Mouse (Mus musculus) thymus, postnatal 4 days (tissue): ENCODE measurements around the gene Adgrf3.
A peak's percentile ranks its signal among the peaks of the same experiment; 100 is the strongest.
"Not testable (repeated sequence)": the region's sequence is repeated elsewhere in the genome, so short reads cannot be mapped to it uniquely, and the experiment has no call there.

Source experiments
- DNase-seq: peaks from one replicate; pipeline ENCODE4 v3.0.0; 2021

Gene Adgrf3

DNA sequence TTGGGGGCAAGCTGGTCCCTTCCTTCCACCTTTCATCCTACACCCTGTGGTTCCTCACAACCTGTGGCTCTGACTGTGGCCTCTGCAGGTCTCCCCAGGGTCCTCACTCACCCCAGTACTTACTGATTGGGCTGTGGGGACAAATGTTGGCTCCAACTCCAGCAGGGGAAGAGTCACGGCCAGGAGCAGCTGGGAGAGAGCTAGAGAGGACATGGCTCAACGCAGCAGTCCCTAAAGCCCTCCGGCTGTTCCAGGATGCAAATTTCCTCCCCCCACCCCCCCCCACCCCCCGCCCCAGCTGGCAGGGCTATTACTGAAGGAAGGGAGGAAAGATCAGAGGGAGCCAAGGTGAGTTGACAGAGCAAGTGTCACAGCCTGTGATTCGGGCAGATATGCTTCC lies at the start of gene Adgrf3:
Gene Adgrf3 (minus strand): TSS at position 230 of the 400 bp plus-strand sequence.
- DNase-seq: no peak

DNA sequence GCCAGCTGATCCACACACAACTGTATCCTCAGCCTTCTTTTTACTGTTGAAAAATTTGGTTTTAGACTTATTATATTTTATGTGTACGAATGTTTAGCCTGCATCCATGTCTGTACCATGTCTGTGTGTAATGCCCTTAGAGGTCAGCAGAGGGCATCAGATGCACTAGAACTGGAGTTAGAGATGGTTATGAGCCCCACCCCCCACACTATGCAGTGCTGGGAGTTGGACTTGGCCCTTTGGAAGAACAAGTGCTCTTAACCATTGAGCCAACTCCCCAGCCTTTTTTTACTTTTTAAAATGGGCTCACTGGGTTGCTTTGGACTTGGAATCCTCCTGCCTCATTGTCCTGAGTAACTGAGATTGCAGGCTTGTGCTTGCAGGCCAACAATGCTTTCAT lies 42.1 kb upstream of the Adgrf3 start:
- peak; percentile 66 for DNase-seq

DNA sequence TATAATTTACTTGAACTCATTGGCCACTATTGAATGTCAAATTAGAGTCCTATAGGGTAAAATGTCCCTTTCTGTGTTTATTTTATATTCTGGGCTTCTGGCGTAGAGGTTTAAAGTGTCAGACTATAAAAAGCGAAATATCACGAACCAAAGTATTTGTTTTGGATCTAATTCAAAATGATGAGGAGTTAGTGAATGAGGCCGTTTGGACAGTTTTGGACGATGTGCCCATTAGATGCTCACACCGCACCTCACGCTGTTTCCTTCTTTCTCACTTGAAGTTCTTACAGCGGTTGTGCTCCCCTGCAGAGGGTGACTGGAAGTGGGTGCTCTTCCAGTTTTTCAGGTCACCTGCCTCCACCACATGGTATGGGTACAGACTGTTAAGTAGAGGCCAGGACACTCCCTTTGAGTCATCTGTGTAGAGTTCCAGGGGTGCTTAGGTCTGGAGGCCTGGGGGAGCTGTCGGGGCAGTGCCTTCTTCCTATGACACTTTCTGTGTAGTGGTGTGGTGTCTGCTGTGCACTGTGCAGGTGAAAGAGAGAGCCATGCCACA lies 40.4 kb upstream of the Adgrf3 start:
- no peak for DNase-seq

DNA sequence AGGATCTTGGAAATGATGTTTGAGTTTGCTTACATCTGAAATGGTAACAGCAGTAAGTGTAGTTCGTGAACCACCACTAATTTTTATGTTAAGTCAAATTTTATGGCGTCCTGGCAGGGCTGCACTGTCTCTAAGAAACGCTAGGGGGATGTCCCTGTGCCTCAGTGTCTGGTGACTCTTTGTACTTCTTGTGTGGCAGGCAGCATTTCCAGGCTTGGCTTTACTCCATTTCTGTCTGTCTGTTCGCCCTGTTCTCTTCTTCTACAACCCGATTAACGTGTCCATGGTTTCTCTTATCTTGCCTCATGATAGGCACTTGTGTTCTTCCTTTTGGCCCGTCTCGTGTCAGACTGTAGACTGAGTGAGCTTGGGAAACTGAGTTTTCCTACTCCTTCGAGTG lies 38.2 kb upstream of the Adgrf3 start:
- DNase-seq: peak; percentile 61

DNA sequence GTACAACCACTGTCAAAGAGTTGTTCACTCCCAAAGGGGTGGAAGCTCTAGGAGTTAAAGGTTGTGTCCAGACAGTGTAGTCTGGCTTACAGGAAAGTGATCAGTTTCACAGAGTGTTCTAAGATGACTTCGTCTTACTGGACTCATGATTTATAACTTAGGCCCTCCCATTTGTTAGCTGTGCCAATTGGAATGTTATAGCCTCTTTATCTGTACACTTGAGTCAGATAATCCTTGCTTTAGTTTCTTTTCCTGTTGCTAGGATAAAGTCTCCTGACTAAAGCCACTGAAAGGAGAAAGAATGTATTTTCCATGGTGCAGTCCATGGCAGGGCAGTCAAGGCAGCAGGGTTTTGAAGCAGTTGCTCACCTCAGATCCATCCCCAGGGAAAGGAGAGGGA lies 36.9 kb upstream of the Adgrf3 start:
- DNase-seq: no peak

DNA sequence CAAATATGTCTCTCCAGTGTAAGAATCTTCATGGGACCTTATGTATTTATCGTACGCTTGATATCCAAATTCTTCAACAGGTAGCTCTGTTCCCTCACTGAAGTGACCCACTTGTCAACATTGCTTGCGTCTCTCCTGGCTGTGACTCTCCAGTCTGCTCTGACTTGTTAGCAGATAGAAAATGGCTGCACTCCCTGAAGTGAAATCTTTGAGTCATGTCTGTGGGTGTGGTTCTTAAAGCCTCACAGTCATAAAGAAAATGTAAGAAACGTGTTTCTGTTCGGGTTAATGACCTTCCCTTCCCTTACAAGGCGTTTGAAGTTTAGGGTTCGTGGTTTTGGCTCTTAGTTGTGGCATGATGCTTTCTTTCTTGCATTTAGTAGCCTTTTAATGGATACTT lies 35.0 kb upstream of the Adgrf3 start:
- no peak for DNase-seq

DNA sequence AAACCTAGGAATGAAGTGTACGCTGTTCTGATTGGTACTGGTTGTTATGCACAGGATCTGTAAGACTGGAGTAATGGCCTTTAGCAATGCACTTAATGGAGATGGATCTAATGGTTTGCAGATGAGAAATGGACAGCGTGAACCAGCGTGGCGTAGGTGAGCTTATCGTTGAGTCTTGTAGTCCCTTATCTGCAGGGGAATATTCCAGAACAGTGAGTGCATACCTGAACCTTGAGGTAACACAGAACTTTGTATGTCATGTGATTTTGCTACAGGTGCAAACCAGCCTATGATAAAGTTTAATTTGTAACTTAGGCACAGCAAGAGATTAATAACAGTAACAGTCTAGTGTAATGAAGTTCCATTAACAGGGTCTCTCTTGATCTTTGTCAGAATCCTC lies 33.0 kb upstream of the Adgrf3 start:
- DNase-seq: no peak

GRCm38 (mm10) chr5:30235641-30236126 lies 30.2 kb upstream of the Adgrf3 start:
- no peak for DNase-seq

DNA sequence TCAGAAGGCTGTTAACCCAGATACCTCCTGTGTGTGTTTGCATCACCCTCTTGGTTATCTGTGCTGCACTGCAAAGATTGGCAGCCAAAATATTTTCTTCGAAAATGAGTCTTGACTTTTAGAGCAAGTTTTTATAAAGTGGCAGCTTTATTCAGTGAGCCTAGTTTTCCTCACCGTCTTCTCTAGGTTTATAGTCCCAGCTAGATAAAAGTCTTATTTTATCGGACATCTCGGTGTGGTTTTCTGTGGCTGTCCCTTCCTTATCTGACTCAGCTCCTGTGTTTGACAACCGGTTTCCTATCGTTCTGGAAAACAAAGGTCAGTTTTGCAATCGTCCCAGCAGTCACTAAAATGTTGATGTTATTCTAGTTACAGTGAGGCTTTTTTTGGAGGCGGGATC lies 28.5 kb upstream of the Adgrf3 start:
- DNase-seq: no peak

GRCm38 (mm10) chr5:30233042-30233441 lies 27.5 kb upstream of the Adgrf3 start:
- peak; percentile 65 for DNase-seq

- peak; percentile 99 for DNase-seq
Observed at GRCm38 (mm10) chr5:30232271-30232971, 26.9 kb upstream of the Adgrf3 start, which contains the start of gene Selenoi. Gene Selenoi (plus strand): TSS chr5:30232581.

- DNase-seq: no peak
Observed at GRCm38 (mm10) chr5:30231891-30232270, 26.4 kb upstream of the Adgrf3 start.

DNA sequence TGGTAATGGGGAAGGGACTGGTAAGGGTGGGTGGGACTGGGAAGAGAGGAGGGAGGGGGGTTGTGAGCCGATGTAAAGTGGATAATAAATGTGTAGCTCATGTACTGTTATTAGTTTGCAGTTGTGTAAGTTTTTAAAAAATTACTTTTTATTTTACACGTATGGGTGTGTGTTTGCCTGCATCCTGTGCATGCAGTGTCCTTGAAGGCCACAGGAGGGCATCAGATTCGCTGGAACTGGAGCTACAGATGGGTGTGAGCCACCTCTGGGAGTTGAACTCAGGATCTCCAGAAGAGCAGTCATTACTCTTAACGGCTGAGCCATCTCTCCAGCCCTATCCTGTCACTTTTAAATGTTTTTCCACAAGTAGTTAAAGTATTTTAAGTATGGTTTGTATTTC lies 25.4 kb upstream of the Adgrf3 start:
- DNase-seq: peak; percentile 75

- DNase-seq: no peak
Observed at GRCm38 (mm10) chr5:30222681-30223080, 17.2 kb upstream of the Adgrf3 start.

DNA sequence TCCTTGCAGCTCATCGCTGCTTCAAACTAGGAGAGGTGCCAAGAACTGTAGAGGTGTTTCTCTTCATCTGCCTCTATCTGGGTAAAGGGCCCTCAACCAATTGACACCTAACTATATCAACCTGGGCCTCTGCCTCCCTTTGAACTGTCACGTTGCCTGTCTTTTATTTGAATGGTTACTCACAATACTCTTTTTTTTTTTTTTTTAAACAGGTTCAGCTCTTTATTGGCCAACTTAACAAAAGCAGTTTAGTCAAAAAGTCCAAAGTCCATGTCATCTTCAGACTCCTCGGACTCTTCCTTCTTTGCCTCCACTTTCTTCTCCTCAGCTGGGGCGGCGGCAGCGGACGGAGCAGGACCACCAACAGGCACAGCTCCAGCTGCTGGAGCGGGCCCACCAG lies 15.1 kb upstream of the Adgrf3 start:
- DNase-seq: no peak

DNA sequence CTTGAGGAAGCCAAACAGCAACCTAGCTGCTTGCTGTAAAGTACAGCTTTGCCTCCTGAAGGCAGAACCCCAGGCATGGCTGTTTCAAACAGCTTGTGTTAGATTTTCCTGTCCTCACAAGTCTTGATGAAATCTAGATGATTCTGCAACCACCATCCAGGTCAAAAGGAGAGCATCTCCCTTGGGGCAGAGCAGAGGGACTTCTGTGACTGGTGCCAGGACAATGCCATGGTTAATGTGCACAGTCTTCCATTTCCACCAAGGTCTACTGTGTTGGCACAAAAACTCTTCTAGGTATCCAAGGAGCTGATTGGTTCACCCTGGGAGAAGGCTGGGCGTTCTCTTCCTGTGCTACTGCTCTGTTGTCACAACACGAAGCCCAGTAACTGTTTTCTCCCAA lies 14.2 kb upstream of the Adgrf3 start:
- DNase-seq: no peak

GRCm38 (mm10) chr5:30215970-30216369 lies 10.4 kb upstream of the Adgrf3 start:
- no peak for DNase-seq

DNA sequence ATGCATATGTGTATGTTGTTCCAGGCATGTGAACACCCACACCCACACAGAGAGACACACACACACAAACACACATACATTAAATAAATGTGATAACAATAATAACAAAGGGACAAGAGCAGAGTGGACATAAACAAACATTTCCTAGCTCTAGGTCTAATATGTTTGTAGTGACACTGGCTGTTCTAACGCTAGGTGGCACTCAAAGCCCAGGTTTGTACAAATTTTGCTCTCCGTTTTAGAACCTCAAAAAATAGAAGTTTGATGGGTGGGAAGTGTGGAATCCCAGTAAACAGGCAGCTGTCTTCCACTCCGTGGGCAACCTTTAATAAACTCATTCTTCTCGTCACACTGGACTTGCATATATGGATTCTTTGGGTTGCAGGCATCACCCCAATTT lies 9.4 kb upstream of the Adgrf3 start:
- peak; percentile 81 for DNase-seq

- not testable (repeated sequence) for DNase-seq
Observed at GRCm38 (mm10) chr5:30210758-30211157, 5.2 kb upstream of the Adgrf3 start.

DNA sequence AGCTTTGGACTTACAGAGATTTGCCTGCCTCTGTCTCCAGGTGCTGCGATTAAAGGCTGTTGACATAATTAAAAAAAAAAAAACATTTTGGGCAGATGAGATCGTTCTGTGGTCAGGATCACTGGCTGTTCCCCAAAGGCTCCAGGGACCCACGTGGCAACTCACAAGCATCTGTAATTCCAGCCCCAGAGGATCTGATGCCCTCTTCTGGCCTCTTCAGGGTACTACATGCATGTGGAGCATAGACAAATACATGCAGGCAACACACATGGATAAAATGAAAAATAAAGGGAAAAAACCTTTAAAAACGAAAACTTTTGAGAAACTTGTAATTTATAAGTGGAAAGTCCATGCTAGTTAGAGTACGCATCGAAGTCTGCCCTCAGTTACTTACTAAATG lies 1.8 kb upstream of the Adgrf3 start:
- peak; percentile 67 for DNase-seq

- DNase-seq: no peak
Observed at GRCm38 (mm10) chr5:30205034-30205433, 488 bp downstream of the Adgrf3 start.

DNA sequence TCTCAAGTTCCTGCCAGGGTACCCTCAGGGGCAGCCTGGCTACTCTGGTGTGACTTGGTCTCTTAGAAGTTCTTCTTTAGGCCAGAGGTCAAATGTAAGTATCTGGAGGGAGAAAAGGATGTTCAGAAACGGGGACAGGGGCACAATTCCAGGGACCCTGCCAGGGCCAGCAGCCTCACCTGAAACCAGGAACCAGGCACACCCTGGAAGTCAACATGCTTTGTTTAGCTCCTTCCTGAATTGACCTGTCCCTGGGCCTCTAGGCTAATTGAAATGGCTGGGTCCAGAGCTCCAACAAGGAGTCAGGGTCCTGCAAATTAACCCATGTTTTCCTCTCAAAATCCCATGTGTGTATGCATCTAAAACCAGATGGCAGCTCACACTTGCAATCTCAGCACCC lies 1.1 kb downstream of the Adgrf3 start:
- DNase-seq: no peak

- no peak for DNase-seq
Observed at GRCm38 (mm10) chr5:30203216-30203885, 2.2 kb downstream of the Adgrf3 start.

DNA sequence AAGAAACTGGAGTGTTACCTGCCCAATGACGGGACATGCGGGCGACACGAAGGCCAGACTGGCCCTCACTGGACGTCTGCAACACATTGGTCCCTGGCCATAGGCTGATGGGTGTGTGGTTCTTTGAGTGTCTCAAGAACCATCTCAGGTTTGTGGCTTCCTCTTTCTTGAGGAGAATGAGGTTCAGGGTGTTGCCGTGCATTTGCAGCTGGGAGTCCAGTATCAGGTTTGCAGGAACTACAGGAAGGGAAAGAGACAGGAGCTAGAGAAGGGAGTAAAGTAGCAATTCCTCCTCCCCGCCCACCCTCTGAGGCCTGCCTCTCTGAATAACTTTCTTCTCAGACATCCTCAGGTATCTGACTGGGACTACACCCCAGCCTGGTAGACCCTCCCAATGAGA lies 3.3 kb downstream of the Adgrf3 start:
- no peak for DNase-seq
